Mouse (Mus musculus) gastrocnemius, postnatal 10 days (tissue): ENCODE data around the gene Gm13212. TPM values are rescaled to one million over a fixed set of nuclear protein-coding genes. Genes with fewer than 3 reads are reported as not detected.
"Not testable (repeated sequence)": the region's sequence is repeated elsewhere in the genome, so short reads cannot be mapped to it uniquely, and the experiment has no call there.

Source experiments
- DNase-seq: peaks from one replicate; pipeline ENCODE4 v3.0.0; 2021; ENCODE audit warnings: mixed read lengths
- long read RNA-seq, 2 experiments: library from polyadenylated mRNA; stranded (forward); transcript quantifications; one replicate each; pipeline ENCODE4 v2.0.0; 2021
- total RNA-seq, 2 experiments: library from RNA; stranded (reverse); gene quantifications; 2 replicates each; pipeline ENCODE4 v1.2.3; 2021

The Gm13212 gene
- 1 to 10 TPM; 1.0 to 1.2 TPM for total RNA-seq
- long read RNA-seq, experiment 1 = 0 reads
- long read RNA-seq, experiment 2 = 0 reads

- DNase-seq = not testable (repeated sequence)
Measured at GRCm38 (mm10) chr4:145585078-145585477, at the start of gene Gm13212. Gm13212 (plus strand) TSS chr4:145585166.

GRCm38 (mm10) chr4:145543861-145544260 is 41.1 kb upstream of the Gm13212 start:
- DNase-seq = not testable (repeated sequence)

- DNase-seq = not testable (repeated sequence)
Measured at GRCm38 (mm10) chr4:145545106-145545505, 39.9 kb upstream of the Gm13212 start.

GRCm38 (mm10) chr4:145545734-145546349 is 39.1 kb upstream of the Gm13212 start:
- not testable (repeated sequence) for DNase-seq

GRCm38 (mm10) chr4:145546477-145546876 is 38.5 kb upstream of the Gm13212 start:
- not testable (repeated sequence) for DNase-seq

- DNase-seq = no peak
Measured at GRCm38 (mm10) chr4:145556680-145557079, 28.3 kb upstream of the Gm13212 start.

- DNase-seq = no peak
Measured at GRCm38 (mm10) chr4:145559505-145560099, 25.4 kb upstream of the Gm13212 start.

GRCm38 (mm10) chr4:145564111-145564821 is 20.7 kb upstream of the Gm13212 start:
- DNase-seq = no peak

GRCm38 (mm10) chr4:145570461-145570860 is 14.5 kb upstream of the Gm13212 start:
- DNase-seq = not testable (repeated sequence)

GRCm38 (mm10) chr4:145576623-145577022 is 8.3 kb upstream of the Gm13212 start:
- DNase-seq = not testable (repeated sequence)

GRCm38 (mm10) chr4:145580333-145580732 is 4.6 kb upstream of the Gm13212 start:
- DNase-seq = not testable (repeated sequence)

- not testable (repeated sequence) for DNase-seq
Measured at GRCm38 (mm10) chr4:145586046-145586445, 1.1 kb downstream of the Gm13212 start.

- not testable (repeated sequence) for DNase-seq
Measured at GRCm38 (mm10) chr4:145594183-145594582, 9.2 kb downstream of the Gm13212 start.

- not testable (repeated sequence) for DNase-seq
Measured at GRCm38 (mm10) chr4:145594798-145595197, 9.8 kb downstream of the Gm13212 start.

- DNase-seq = not testable (repeated sequence)
Measured at GRCm38 (mm10) chr4:145640416-145641185, 55.6 kb downstream of the Gm13212 start.

- not testable (repeated sequence) for DNase-seq
Measured at GRCm38 (mm10) chr4:145670385-145670784, 85.4 kb downstream of the Gm13212 start, which contains the start of gene Zfp980. Zfp980 (plus strand) TSS chr4:145670685.

- not testable (repeated sequence) for DNase-seq
Measured at GRCm38 (mm10) chr4:145674286-145674780, 89.4 kb downstream of the Gm13212 start.
